Mouse (Mus musculus) cortical plate, adult 2 months (tissue): Measurements from ENCODE around the gene Cntn4.

Experiments
- CTCF ChIP-seq: fragments of 200-500 bp; IDR thresholded peaks from 2 replicates; pipeline ENCODE4 v1.5.1; 2011; ENCODE audit warnings: mild to moderate bottlenecking, control low read depth, low read length; ENCODE audit not compliant: insufficient read depth; ENCODE audit errors: extremely low read depth
- POLR2A ChIP-seq: fragments of 200-500 bp; IDR thresholded peaks from 2 replicates; pipeline ENCODE4 v1.6.1; 2011; ENCODE audit warnings: mild to moderate bottlenecking, low read length, control low read depth; ENCODE audit not compliant: insufficient read depth; ENCODE audit errors: extremely low read depth

- TF ChIP-seq CTCF (no peak), POLR2A (no peak)
These were observed 763.3 kb downstream of the Cntn4 start for GRCm38 (mm10) chr6:106440786-106441185.
